Mouse (Mus musculus) testis, adult 2 months (tissue): ENCODE results near the gene Nfkbie. TPM values are rescaled to one million over a fixed set of nuclear protein-coding genes. Genes with fewer than 3 reads are reported as not detected.

Source experiments
- H3K27ac ChIP-seq: fragments of 200-500 bp; 2 replicates; pipeline ENCODE4 v1.5.1; 2012; ENCODE audit warnings: low read depth, low read length; ENCODE audit not compliant: control insufficient read depth, insufficient read depth
- H3K27me3 ChIP-seq: fragments of 200-500 bp; 2 replicates; pipeline ENCODE4 v1.6.1; 2012; ENCODE audit warnings: mild to moderate bottlenecking, low read length, moderate library complexity; ENCODE audit not compliant: control insufficient read depth, insufficient read depth
- H3K36me3 ChIP-seq: fragments of 200-500 bp; 2 replicates; pipeline ENCODE4 v1.6.1; 2012; ENCODE audit warnings: mild to moderate bottlenecking, low read length; ENCODE audit not compliant: control insufficient read depth, insufficient read depth
- H3K4me1 ChIP-seq: fragments of 200-500 bp; 2 replicates; pipeline ENCODE4 v1.6.1; 2012; ENCODE audit warnings: low read length; ENCODE audit not compliant: control insufficient read depth, insufficient read depth
- H3K4me3 ChIP-seq: fragments of 200-500 bp; 2 replicates; pipeline ENCODE4 v1.5.1; 2012; ENCODE audit warnings: low read depth, mild to moderate bottlenecking, low read length, moderate library complexity, mixed read lengths; ENCODE audit not compliant: control insufficient read depth
- CTCF ChIP-seq: fragments of 200-500 bp; IDR thresholded peaks from 2 replicates; pipeline ENCODE4 v1.5.1; 2012; ENCODE audit warnings: low read depth, mild to moderate bottlenecking, inconsistent platforms, low read length, moderate library complexity; ENCODE audit not compliant: control insufficient read depth, insufficient read depth, insufficient replicate concordance
- POLR2A ChIP-seq: fragments of 200-500 bp; IDR thresholded peaks from 2 replicates; pipeline ENCODE4 v1.6.1; 2012; ENCODE audit warnings: low read depth, mild to moderate bottlenecking, inconsistent platforms, low read length, moderate library complexity; ENCODE audit not compliant: control insufficient read depth
- polyA plus RNA-seq: library from polyadenylated mRNA; depleted of rRNA; stranded (reverse); fragments of >200 nt; gene quantifications from 2 replicates; pipeline ENCODE4 v1.2.3, GENCODE M21; 2012

Nfkbie gene
- polyA plus RNA-seq, 1 experiment = 0.83 TPM

GRCm38 (mm10) chr17:45579554-45579953 is 24.1 kb downstream of the Nfkbie start:
- TF ChIP-seq CTCF (no peak), POLR2A (no peak)
- Histone ChIP-seq H3K27ac (no peak overlapping the region), H3K4me1 (peaks cover 7% of the 10 kb centered on the region), H3K4me3 (no peak overlapping the region), H3K27me3 (no peaks in the 10 kb centered on the region), H3K36me3 (no peaks in the 10 kb centered on the region)

- peaks cover 12% of the 10 kb centered on the region for H3K4me1 ChIP-seq
- H3K4me3 ChIP-seq = no peak overlapping the region
- no peaks in the 10 kb centered on the region for H3K36me3 ChIP-seq
- no peak for TF ChIP-seq POLR2A
- no peak for TF ChIP-seq CTCF
- H3K27ac ChIP-seq = peak overlapping the region; percentile 38; the same call in 1 of the 2 replicates
- no peaks in the 10 kb centered on the region for H3K27me3 ChIP-seq
Measured at GRCm38 (mm10) chr17:45580958-45581477, 25.5 kb downstream of the Nfkbie start.

- H3K4me3 ChIP-seq = no peak overlapping the region
- TF ChIP-seq CTCF (no peak), POLR2A (no peak)
- no peaks in the 10 kb centered on the region for H3K27me3 ChIP-seq
- H3K4me1 ChIP-seq = peaks cover 13% of the 10 kb centered on the region
- H3K36me3 ChIP-seq = no peaks in the 10 kb centered on the region
- no peak overlapping the region for H3K27ac ChIP-seq
Measured at GRCm38 (mm10) chr17:45581567-45581983, 26.1 kb downstream of the Nfkbie start.

- TF ChIP-seq POLR2A (no peak), CTCF (no peak)
- Histone ChIP-seq H3K4me1 (peaks cover 13% of the 10 kb centered on the region), H3K36me3 (no peaks in the 10 kb centered on the region), H3K4me3 (no peak overlapping the region), H3K27ac (no peak overlapping the region), H3K27me3 (no peaks in the 10 kb centered on the region)
Measured at GRCm38 (mm10) chr17:45582188-45582587, 26.7 kb downstream of the Nfkbie start.

GRCm38 (mm10) chr17:45582715-45583355 is 27.3 kb downstream of the Nfkbie start:
- Histone ChIP-seq H3K4me3 (no peak overlapping the region), H3K27ac (no peak overlapping the region), H3K36me3 (no peaks in the 10 kb centered on the region), H3K27me3 (no peaks in the 10 kb centered on the region), H3K4me1 (peaks cover 13% of the 10 kb centered on the region)
- TF ChIP-seq POLR2A (no peak), CTCF (no peak)

- H3K27me3 ChIP-seq = no peaks in the 10 kb centered on the region
Measured at GRCm38 (mm10) chr17:45584096-45584896, 28.8 kb downstream of the Nfkbie start.

More at GRCm38 (mm10) chr17:45584096-45584896, 28.8 kb downstream of the Nfkbie start:
- Histone ChIP-seq H3K4me1 (peaks cover 15% of the 10 kb centered on the region), H3K27ac (peak overlapping the region; percentile 83), H3K4me3 (no peak overlapping the region), H3K36me3 (no peaks in the 10 kb centered on the region)
- TF ChIP-seq CTCF = no peak
- TF ChIP-seq POLR2A = peak; percentile 35; the same call in 1 of the 2 replicates
